Mouse (Mus musculus): ENCODE measurements at regions not wholly inside any gene's neighbourhood (a gene's known extent, or its start where the extent isn't known, plus 50 kb on each side); places are given as distances from the start of the nearest gene placed in this dataset.

DNA sequence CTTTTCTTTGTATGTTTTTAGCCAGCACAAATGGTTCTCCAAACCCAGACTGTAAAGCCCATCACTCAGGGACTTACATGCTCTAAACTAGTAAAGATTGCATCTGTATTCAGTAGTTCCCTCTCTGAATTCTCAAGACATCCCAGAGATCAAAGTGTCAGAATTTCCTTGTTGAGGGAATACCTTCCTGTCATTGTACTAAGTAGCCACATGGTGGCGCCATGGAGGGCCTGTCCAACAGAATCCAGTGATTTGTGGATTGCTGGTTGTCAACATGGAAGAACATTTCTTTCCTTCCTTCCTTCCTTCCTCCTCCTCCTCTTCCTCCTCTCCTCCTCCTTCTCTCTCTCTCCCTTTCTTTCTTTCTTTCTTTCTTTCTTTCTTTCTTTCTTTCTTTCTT is 93.6 kb upstream of the Trpm1 start:
- Histone ChIP-seq H3K4me1 (ENCODE audit: control insufficient read depth, insufficient read depth, low read length) (peaks cover 11% of the 10 kb centered on the region), H3K4me3 (ENCODE audit: control insufficient read depth, low read depth, low read length) (peak overlapping the region; percentile 71; the same call in 1 of the 2 replicates), H3K27ac (ENCODE audit: control insufficient read depth, insufficient read depth, low read depth, low read length) (no peak overlapping the region), H3K27me3 (ENCODE audit: control insufficient read depth, insufficient read depth, low read length) (no peaks in the 10 kb centered on the region), H3K36me3 (ENCODE audit: control insufficient read depth, insufficient read depth, low read length) (no peaks in the 10 kb centered on the region)
- TF ChIP-seq CTCF (IDR thresholded peaks at IDR 0.05; ENCODE audit: control insufficient read depth, insufficient read depth, insufficient replicate concordance, low read depth, low read length) (peak; percentile 21; the same call in 1 of the 2 replicates), POLR2A (IDR thresholded peaks at IDR 0.05; ENCODE audit: control insufficient read depth, low read depth, low read length) (no peak)

DNA sequence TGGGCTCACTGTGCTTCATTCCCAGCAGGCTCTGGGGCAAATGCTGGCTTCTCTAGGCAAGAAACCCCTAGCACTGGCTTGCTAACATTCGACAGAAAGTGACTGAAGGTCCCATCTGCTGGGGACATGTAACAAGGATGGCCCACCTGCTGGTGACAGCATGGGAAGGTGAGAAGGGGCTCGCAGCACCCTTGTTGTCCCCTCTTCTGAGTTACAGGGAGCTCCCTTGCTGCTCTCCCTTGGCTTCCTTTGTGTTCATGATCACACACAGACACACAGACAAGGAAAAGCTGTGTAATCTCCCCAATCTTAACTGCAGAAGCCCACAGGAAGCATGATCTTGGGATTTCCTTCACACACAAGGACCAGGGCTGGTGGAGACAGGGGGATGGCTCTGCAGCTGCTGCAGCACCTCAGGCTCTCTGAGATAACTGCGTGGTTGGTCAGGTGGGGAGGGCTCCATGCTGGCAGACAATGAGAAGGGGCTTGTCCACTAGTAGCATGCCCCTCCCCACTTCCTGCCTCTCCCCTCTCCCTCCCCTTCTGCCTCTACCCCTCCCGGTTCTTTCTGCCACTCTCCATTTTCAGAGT is 95.3 kb upstream of the Trpm1 start:
- Histone ChIP-seq H3K4me3 (ENCODE audit: control insufficient read depth, low read depth, low read length) (peak overlapping the region; percentile 71), H3K27ac (ENCODE audit: control insufficient read depth, insufficient read depth, low read depth, low read length) (no peak overlapping the region), H3K27me3 (ENCODE audit: control insufficient read depth, insufficient read depth, low read length) (no peaks in the 10 kb centered on the region), H3K4me1 (ENCODE audit: control insufficient read depth, insufficient read depth, low read length) (0 out of 2 replicates have a peak, but pooled peaks cover 6% of the 10 kb centered on the region), H3K36me3 (ENCODE audit: control insufficient read depth, insufficient read depth, low read length) (no peaks in the 10 kb centered on the region)
- TF ChIP-seq POLR2A (IDR thresholded peaks at IDR 0.05; ENCODE audit: control insufficient read depth, low read depth, low read length) (no peak), CTCF (IDR thresholded peaks at IDR 0.05; ENCODE audit: control insufficient read depth, insufficient read depth, insufficient replicate concordance, low read depth, low read length) (no peak)

GRCm38 (mm10) chr7:64057873-64058272 is 95.8 kb upstream of the Trpm1 start:
- H3K4me3 ChIP-seq (ENCODE audit: control insufficient read depth, low read depth, low read length), result peak overlapping the region; percentile 71
- H3K27ac ChIP-seq (ENCODE audit: control insufficient read depth, insufficient read depth, low read depth, low read length), result peak overlapping the region; percentile 15; the same call in 1 of the 2 replicates
- H3K27me3 ChIP-seq (ENCODE audit: control insufficient read depth, insufficient read depth, low read length), result no peaks in the 10 kb centered on the region
- TF ChIP-seq POLR2A (IDR thresholded peaks at IDR 0.05; ENCODE audit: control insufficient read depth, low read depth, low read length), result no peak; the same call in 1 of the 2 replicates
- peak; percentile 15; the same call in 1 of the 2 replicates for TF ChIP-seq CTCF (IDR thresholded peaks at IDR 0.05; ENCODE audit: control insufficient read depth, insufficient read depth, insufficient replicate concordance, low read depth, low read length)
- H3K36me3 ChIP-seq (ENCODE audit: control insufficient read depth, insufficient read depth, low read length), result no peaks in the 10 kb centered on the region
- H3K4me1 ChIP-seq (ENCODE audit: control insufficient read depth, insufficient read depth, low read length), result 0 out of 2 replicates have a peak, but pooled peaks cover 6% of the 10 kb centered on the region

- Histone ChIP-seq H3K27ac (ENCODE audit: control insufficient read depth, insufficient read depth, low read depth, low read length) (no peak overlapping the region), H3K4me3 (ENCODE audit: control insufficient read depth, low read depth, low read length) (peak overlapping the region; percentile 72), H3K36me3 (ENCODE audit: control insufficient read depth, insufficient read depth, low read length) (no peaks in the 10 kb centered on the region), H3K27me3 (ENCODE audit: control insufficient read depth, insufficient read depth, low read length) (no peaks in the 10 kb centered on the region), H3K4me1 (ENCODE audit: control insufficient read depth, insufficient read depth, low read length) (0 out of 2 replicates have a peak, but pooled peaks cover 4% of the 10 kb centered on the region)
- no peak for TF ChIP-seq POLR2A (IDR thresholded peaks at IDR 0.05; ENCODE audit: control insufficient read depth, low read depth, low read length)
- TF ChIP-seq CTCF (IDR thresholded peaks at IDR 0.05; ENCODE audit: control insufficient read depth, insufficient read depth, insufficient replicate concordance, low read depth, low read length), result no peak
These were observed 97.1 kb upstream of the Trpm1 start for GRCm38 (mm10) chr7:64056498-64056897.

DNA sequence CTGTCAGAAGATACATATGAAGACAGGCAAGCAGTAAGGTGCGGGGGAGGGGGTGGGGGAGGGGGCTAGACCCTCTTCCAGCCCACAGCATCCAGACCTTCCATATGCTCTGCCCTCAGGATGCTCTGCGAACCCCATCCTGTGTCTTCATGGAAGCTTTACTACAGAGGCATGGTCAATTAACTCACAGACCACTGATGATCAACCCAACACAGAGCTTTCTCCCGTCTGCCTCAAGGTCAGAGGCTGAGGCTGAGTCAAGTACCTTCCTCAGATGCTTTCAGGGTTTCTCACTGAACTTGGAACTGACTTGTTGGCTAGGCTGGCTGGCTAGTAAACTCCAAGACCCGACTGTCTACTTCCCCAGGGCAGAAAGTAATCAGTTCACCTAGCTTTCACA is 98.6 kb upstream of the Trpm1 start:
- peaks cover 6% of the 10 kb centered on the region; the same call in 1 of the 2 replicates for H3K4me1 ChIP-seq (ENCODE audit: control insufficient read depth, insufficient read depth, low read length)
- no peaks in the 10 kb centered on the region for H3K36me3 ChIP-seq (ENCODE audit: control insufficient read depth, insufficient read depth, low read length)
- no peak overlapping the region for H3K27ac ChIP-seq (ENCODE audit: control insufficient read depth, insufficient read depth, low read depth, low read length)
- TF ChIP-seq POLR2A (IDR thresholded peaks at IDR 0.05; ENCODE audit: control insufficient read depth, low read depth, low read length), result no peak
- TF ChIP-seq CTCF (IDR thresholded peaks at IDR 0.05; ENCODE audit: control insufficient read depth, insufficient read depth, insufficient replicate concordance, low read depth, low read length), result no peak
- peak overlapping the region; percentile 84 for H3K4me3 ChIP-seq (ENCODE audit: control insufficient read depth, low read depth, low read length)
- H3K27me3 ChIP-seq (ENCODE audit: control insufficient read depth, insufficient read depth, low read length), result no peaks in the 10 kb centered on the region

DNA sequence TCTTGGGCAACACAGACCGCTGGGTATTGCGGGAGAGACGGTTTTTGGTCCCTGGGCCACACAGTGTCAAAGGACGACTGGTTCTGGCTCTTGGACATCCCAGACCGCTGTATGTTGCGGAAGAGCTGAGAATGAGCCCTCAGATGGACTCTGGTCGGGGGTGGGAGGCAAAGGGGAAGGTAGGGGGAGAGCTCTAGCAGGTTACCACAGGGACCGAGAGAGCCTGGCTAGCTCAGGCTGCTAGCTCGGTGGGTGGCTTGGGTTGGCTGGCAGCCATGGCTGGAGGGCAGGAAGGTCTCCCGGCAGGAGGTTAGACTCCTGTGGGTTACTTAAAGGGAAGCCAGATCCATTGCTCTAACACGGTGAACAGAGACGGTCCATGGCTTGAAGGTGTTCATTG is 99.9 kb upstream of the Trpm1 start:
- no peak for TF ChIP-seq POLR2A (IDR thresholded peaks at IDR 0.05; ENCODE audit: control insufficient read depth, low read depth, low read length)
- TF ChIP-seq CTCF (IDR thresholded peaks at IDR 0.05; ENCODE audit: control insufficient read depth, insufficient read depth, insufficient replicate concordance, low read depth, low read length), result no peak
- Histone ChIP-seq H3K27ac (ENCODE audit: control insufficient read depth, insufficient read depth, low read depth, low read length) (peak overlapping the region; percentile 9; the same call in 1 of the 2 replicates), H3K36me3 (ENCODE audit: control insufficient read depth, insufficient read depth, low read length) (no peaks in the 10 kb centered on the region), H3K4me1 (ENCODE audit: control insufficient read depth, insufficient read depth, low read length) (peaks cover 18% of the 10 kb centered on the region), H3K27me3 (ENCODE audit: control insufficient read depth, insufficient read depth, low read length) (no peaks in the 10 kb centered on the region), H3K4me3 (ENCODE audit: control insufficient read depth, low read depth, low read length) (peak overlapping the region; percentile 84)

DNA sequence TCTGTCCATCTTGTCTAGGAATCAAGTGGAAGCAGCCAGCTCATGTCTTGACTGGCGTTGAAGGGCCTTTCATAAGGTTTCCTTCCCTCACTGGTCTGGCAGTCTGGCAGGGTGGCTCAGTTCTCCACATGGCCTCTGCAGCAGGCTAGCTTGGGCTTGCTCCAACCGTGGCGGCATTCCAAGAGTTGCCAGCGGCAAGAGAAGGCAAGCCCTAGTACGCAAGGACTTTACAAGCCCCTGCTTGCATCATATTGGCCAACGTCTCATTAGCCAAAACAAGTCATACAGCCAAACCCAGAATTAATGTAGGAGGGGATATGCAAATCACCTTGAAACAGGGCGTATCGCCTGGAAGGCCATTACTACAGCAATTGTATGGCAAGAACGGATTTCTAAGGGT is 101.2 kb upstream of the Trpm1 start:
- Histone ChIP-seq H3K27me3 (ENCODE audit: control insufficient read depth, insufficient read depth, low read length) (no peaks in the 10 kb centered on the region), H3K4me1 (ENCODE audit: control insufficient read depth, insufficient read depth, low read length) (peaks cover 21% of the 10 kb centered on the region), H3K27ac (ENCODE audit: control insufficient read depth, insufficient read depth, low read depth, low read length) (no peak overlapping the region), H3K36me3 (ENCODE audit: control insufficient read depth, insufficient read depth, low read length) (no peaks in the 10 kb centered on the region), H3K4me3 (ENCODE audit: control insufficient read depth, low read depth, low read length) (peak overlapping the region; percentile 4)
- TF ChIP-seq CTCF (IDR thresholded peaks at IDR 0.05; ENCODE audit: control insufficient read depth, insufficient read depth, insufficient replicate concordance, low read depth, low read length) (no peak), POLR2A (IDR thresholded peaks at IDR 0.05; ENCODE audit: control insufficient read depth, low read depth, low read length) (no peak)

Measured in testis, adult 2 months (tissue).